Mouse (Mus musculus) ES-Bruce4 (cell line): Measurements from ENCODE around the gene Tmem80. TPM values are rescaled to one million over a fixed set of nuclear protein-coding genes. Genes with fewer than 3 reads are reported as not detected.

Experiments
- H3K27ac ChIP-seq: 2 replicates; pipeline ENCODE4 v1.5.1; 2012; ENCODE audit warnings: low read length, inconsistent platforms; ENCODE audit not compliant: insufficient read depth
- H3K27me3 ChIP-seq: 2 replicates; pipeline ENCODE4 v1.6.1; 2012; ENCODE audit warnings: mild to moderate bottlenecking, low read length, inconsistent platforms; ENCODE audit not compliant: control insufficient read depth, poor library complexity, insufficient read depth, severe bottlenecking
- H3K36me3 ChIP-seq: 2 replicates; pipeline ENCODE4 v1.6.1; 2012; ENCODE audit warnings: inconsistent platforms, mild to moderate bottlenecking, low read length, moderate library complexity; ENCODE audit not compliant: control insufficient read depth, poor library complexity, insufficient read depth, severe bottlenecking
- H3K4me1 ChIP-seq: one replicate; pipeline ENCODE4 v1.8.1; 2011; ENCODE audit warnings: low read length; ENCODE audit not compliant: control insufficient read depth, insufficient read depth
- H3K4me3 ChIP-seq: 2 replicates; pipeline ENCODE4 v1.5.1; 2011; ENCODE audit warnings: low read depth, mild to moderate bottlenecking, low read length
- H3K9ac ChIP-seq: 2 replicates; pipeline ENCODE4 v1.6.1; 2012; ENCODE audit warnings: low read depth, mild to moderate bottlenecking, inconsistent platforms; ENCODE audit not compliant: poor library complexity, severe bottlenecking
- H3K9me3 ChIP-seq: replicated peaks from 2 replicates; pipeline ENCODE4 v1.6.1; 2012; ENCODE audit warnings: mild to moderate bottlenecking, low read length, inconsistent platforms; ENCODE audit not compliant: control insufficient read depth, poor library complexity, insufficient read depth, severe bottlenecking
- CTCF ChIP-seq: IDR thresholded peaks from one replicate; pipeline ENCODE4 v1.8.1; 2011; ENCODE audit warnings: low read depth, low read length
- EP300 ChIP-seq: IDR thresholded peaks from 2 replicates; pipeline ENCODE4 v1.6.1; 2011; ENCODE audit warnings: low read depth, low read length; ENCODE audit not compliant: insufficient read depth
- POLR2A ChIP-seq: IDR thresholded peaks from one replicate; pipeline ENCODE4 v1.8.1; 2011; ENCODE audit warnings: low read length; ENCODE audit not compliant: insufficient read depth
- polyA plus RNA-seq: library from polyadenylated mRNA; stranded (reverse); fragments of >200 nt; gene quantifications from 2 replicates; pipeline ENCODE4 v1.2.4, GENCODE M21; 2011; ENCODE audit warnings: low read depth; ENCODE audit not compliant: missing spikeins, insufficient read depth, insufficient read length

The Tmem80 gene
- polyA plus RNA-seq, 1 experiment = 7.0 TPM

- Histone ChIP-seq H3K4me3 (peak within 1 kb of the TSS; percentile 68), H3K36me3 (no peaks in the 10 kb centered on the region), H3K9ac (peak within 1 kb of the TSS; percentile 46), H3K9me3 (no peaks in the 10 kb centered on the region), H3K27me3 (peaks cover 15% of the 10 kb centered on the region), H3K27ac (no peak within 1 kb of the TSS), H3K4me1 (peaks cover 3% of the 10 kb centered on the region)
- TF ChIP-seq CTCF = no peak
- no peak for TF ChIP-seq POLR2A
- no peak for TF ChIP-seq EP300
Measured at GRCm38 (mm10) chr7:141291921-141292582, 35.5 kb upstream of the Tmem80 start, which contains the start of gene Drd4. Gene Drd4 (plus strand): TSS chr7:141292006.

- Histone ChIP-seq H3K9ac (peak overlapping the region; percentile 46; the same call in 1 of the 2 replicates), H3K4me1 (peaks cover 3% of the 10 kb centered on the region), H3K27ac (no peak overlapping the region), H3K9me3 (no peaks in the 10 kb centered on the region), H3K4me3 (peak overlapping the region; percentile 68; the same call in 1 of the 2 replicates), H3K27me3 (peaks cover 15% of the 10 kb centered on the region), H3K36me3 (no peaks in the 10 kb centered on the region)
- TF ChIP-seq EP300 (no peak), CTCF (no peak), POLR2A (no peak)
Measured at GRCm38 (mm10) chr7:141292583-141293388, 34.8 kb upstream of the Tmem80 start.

GRCm38 (mm10) chr7:141293852-141294471 is 33.6 kb upstream of the Tmem80 start:
- TF ChIP-seq CTCF = no peak
- no peak for TF ChIP-seq POLR2A
- no peak for TF ChIP-seq EP300
- peak overlapping the region; percentile 34; the same call in 1 of the 2 replicates for H3K9ac ChIP-seq
- no peaks in the 10 kb centered on the region for H3K9me3 ChIP-seq
- peaks cover 2% of the 10 kb centered on the region for H3K4me1 ChIP-seq
- peaks cover 15% of the 10 kb centered on the region for H3K27me3 ChIP-seq
- peak overlapping the region; percentile 39 for H3K4me3 ChIP-seq
- no peak overlapping the region for H3K27ac ChIP-seq
- H3K36me3 ChIP-seq = no peaks in the 10 kb centered on the region

- H3K9ac ChIP-seq = peak overlapping the region; percentile 34; the same call in 1 of the 2 replicates
- H3K27ac ChIP-seq = no peak overlapping the region
Measured at GRCm38 (mm10) chr7:141294479-141294878, 33.1 kb upstream of the Tmem80 start.

DNA sequence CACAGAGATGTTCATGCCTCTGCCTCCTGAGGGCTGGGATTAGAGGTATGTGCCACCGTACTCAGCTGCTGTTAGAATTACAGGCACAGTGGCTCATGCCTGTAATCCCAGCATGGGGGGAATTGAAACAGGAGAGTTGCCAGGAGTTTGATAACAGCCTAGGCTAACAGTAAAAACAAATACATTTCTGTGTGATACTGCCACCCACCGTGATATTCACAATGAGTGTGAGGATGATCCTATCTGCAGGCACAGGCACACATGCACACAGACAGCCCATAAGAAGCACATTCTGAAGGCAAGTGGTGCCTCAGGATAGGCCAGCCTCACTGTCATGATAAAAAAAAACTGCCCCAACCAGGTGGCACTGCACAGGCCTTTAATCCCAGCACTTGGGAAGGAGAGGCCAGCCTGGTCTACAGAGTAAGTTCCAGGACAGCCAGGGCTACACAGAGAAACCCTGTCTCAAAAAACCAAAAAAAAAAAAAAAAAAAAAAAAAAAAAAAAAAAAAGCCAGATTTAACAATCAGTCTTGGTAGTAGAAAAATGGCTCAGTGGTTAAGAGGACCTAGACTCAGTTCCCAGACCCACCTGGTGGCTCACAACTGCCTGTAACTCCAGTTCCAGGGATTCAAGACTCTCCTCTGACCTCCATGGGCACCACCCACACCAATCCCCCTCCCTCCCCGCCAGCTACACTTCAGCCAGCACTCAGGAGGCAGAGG is 29.5 kb upstream of the Tmem80 start:
- Histone ChIP-seq H3K27me3 (peaks cover 7% of the 10 kb centered on the region; the same call in 1 of the 2 replicates), H3K9me3 (no peaks in the 10 kb centered on the region), H3K4me1 (peaks cover 2% of the 10 kb centered on the region), H3K4me3 (no peak overlapping the region), H3K9ac (no peak overlapping the region), H3K27ac (no peak overlapping the region), H3K36me3 (peaks cover 9% of the 10 kb centered on the region; the same call in 1 of the 2 replicates)
- no peak for TF ChIP-seq POLR2A
- no peak for TF ChIP-seq EP300
- no peak for TF ChIP-seq CTCF

More at GRCm38 (mm10) chr7:141294479-141294878, 33.1 kb upstream of the Tmem80 start:
- peaks cover 2% of the 10 kb centered on the region for H3K4me1 ChIP-seq
- peaks cover 15% of the 10 kb centered on the region for H3K27me3 ChIP-seq
- no peaks in the 10 kb centered on the region for H3K9me3 ChIP-seq
- H3K4me3 ChIP-seq = peak overlapping the region; percentile 39
- TF ChIP-seq EP300 = no peak
- TF ChIP-seq POLR2A = no peak
- no peak for TF ChIP-seq CTCF
- no peaks in the 10 kb centered on the region for H3K36me3 ChIP-seq
